Mouse (Mus musculus) forebrain, embryonic 11.5 days (tissue): ENCODE measurements at regions not wholly inside any gene's neighbourhood (a gene's known extent, or its start where the extent isn't known, plus 50 kb on each side); places are given as distances from the start of the nearest gene placed in this dataset.
A peak's percentile ranks its signal among the peaks of the same experiment; 100 is the strongest.

Source experiments
- ATAC-seq: fragments of 200-750 bp; cut with Nextera tagmentation; replicated peaks from 2 replicates; pipeline ENCODE4 v1.8.0; 2017; ENCODE audit warnings: moderate TSS enrichment; ENCODE audit not compliant: low FRiP score
- DNase-seq: peaks from one replicate; pipeline ENCODE4 v3.0.0-alpha.2; 2017; ENCODE audit warnings: low spot score
- H3K27ac ChIP-seq: fragments of 300-500 bp; sonication (generic); 2 replicates; pipeline ENCODE4 v1.5.1; 2014; ENCODE audit warnings: low read depth, low read length
- H3K27me3 ChIP-seq: fragments of 300-500 bp; sonication (generic); 2 replicates; pipeline ENCODE4 v1.6.1; 2014; ENCODE audit warnings: mild to moderate bottlenecking, low read length, mixed read lengths; ENCODE audit not compliant: control insufficient read depth, insufficient read depth
- H3K36me3 ChIP-seq: fragments of 300-500 bp; sonication (generic); 2 replicates; pipeline ENCODE4 v1.6.1; 2014; ENCODE audit warnings: mild to moderate bottlenecking, low read length, moderate library complexity, mixed read lengths; ENCODE audit not compliant: control insufficient read depth, insufficient read depth
- H3K4me1 ChIP-seq: fragments of 300-500 bp; sonication (generic); replicated peaks from 2 replicates; pipeline ENCODE4 v1.6.1; 2014; ENCODE audit warnings: low read length, mixed read lengths; ENCODE audit not compliant: control insufficient read depth, insufficient read depth
- H3K4me2 ChIP-seq: fragments of 300-500 bp; sonication (generic); 2 replicates; pipeline ENCODE4 v1.6.1; 2014; ENCODE audit warnings: low read depth, mild to moderate bottlenecking, low read length, moderate library complexity, mixed read lengths; ENCODE audit not compliant: severe bottlenecking
- H3K4me3 ChIP-seq: fragments of 300-500 bp; sonication (generic); 2 replicates; pipeline ENCODE4 v1.5.1; 2014; ENCODE audit warnings: low read depth, low read length
- H3K9ac ChIP-seq: fragments of 300-500 bp; sonication (generic); 2 replicates; pipeline ENCODE4 v1.6.1; 2014; ENCODE audit warnings: low read length
- H3K9me3 ChIP-seq: fragments of 300-500 bp; sonication (generic); 2 replicates; pipeline ENCODE4 v1.6.1; 2016; ENCODE audit warnings: low read length, mixed read lengths; ENCODE audit not compliant: control insufficient read depth
- WGBS: fragments of 180-500 bp; shearing (Covaris S2); extraction: QIAGEN DNeasy Blood & Tissue Kit; methylation state at CpG from one replicate; pipeline ENCODE4 v1.1.7; 2014; 5-methylcytosine and 5-hydroxymethylcytosine counted together

DNA sequence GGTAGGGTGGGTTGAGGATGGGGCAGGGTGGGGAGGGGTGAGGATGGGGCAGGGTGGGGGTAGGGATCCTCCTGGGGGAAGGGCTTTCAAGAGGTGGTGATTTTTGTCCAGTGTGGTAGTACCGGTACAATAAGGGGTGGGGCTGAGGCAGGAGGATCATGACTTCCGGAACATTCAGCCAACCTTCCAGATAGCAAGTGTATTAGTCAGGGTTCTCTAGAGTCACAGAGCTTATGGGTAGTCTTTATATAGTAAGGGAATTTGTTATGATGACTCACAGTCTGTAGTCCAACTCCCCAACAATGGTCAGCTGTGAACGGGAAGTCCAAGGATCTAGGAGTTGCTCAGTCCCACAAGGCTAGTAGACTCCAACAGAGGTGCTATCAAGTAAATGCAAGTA lies 145.5 kb downstream of the Rpap3 start:
- no peak overlapping the region for H3K4me2 ChIP-seq
- H3K4me3 ChIP-seq: no peak overlapping the region
- no peak for ATAC-seq
- no peak overlapping the region for H3K27ac ChIP-seq
- no peak for DNase-seq
- no peaks in the 10 kb centered on the region for H3K36me3 ChIP-seq
- no peaks in the 10 kb centered on the region for H3K27me3 ChIP-seq
- no peaks in the 10 kb centered on the region for H3K4me1 ChIP-seq
- no peak overlapping the region for H3K9ac ChIP-seq
- H3K9me3 ChIP-seq: peaks cover 4% of the 10 kb centered on the region; the same call in 1 of the 2 replicates
- WGBS: 96% methylated on average over 3 of the region's 3 CpGs

DNA sequence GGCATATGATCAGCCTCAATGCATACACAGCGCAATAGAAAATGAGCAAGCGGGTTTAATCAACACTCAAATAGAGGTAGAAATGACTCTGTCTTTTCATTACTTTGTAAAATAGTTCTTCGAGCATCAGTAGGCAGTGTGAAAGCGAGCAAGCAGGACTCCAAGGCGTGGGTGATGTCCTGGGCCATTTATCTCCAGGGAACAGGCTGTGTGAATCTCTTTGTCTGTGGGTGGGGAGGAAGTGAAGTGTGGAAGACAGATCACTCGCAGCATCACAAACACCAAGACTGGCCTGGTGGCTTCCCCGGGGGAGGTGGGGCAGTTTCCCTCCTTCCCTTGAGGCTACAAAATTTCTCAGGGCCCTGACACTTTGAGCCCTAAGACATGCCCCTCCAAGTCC lies 146.9 kb downstream of the Rpap3 start:
- H3K4me1 ChIP-seq: no peaks in the 10 kb centered on the region
- H3K27ac ChIP-seq: no peak overlapping the region
- no peaks in the 10 kb centered on the region for H3K27me3 ChIP-seq
- peaks cover 4% of the 10 kb centered on the region; the same call in 1 of the 2 replicates for H3K9me3 ChIP-seq
- no peak for ATAC-seq
- H3K4me2 ChIP-seq: no peak overlapping the region
- no peak overlapping the region for H3K4me3 ChIP-seq
- 94% methylated on average over 7 of the region's 7 CpGs for WGBS
- no peak overlapping the region for H3K9ac ChIP-seq
- no peak for DNase-seq
- H3K36me3 ChIP-seq: no peaks in the 10 kb centered on the region

DNA sequence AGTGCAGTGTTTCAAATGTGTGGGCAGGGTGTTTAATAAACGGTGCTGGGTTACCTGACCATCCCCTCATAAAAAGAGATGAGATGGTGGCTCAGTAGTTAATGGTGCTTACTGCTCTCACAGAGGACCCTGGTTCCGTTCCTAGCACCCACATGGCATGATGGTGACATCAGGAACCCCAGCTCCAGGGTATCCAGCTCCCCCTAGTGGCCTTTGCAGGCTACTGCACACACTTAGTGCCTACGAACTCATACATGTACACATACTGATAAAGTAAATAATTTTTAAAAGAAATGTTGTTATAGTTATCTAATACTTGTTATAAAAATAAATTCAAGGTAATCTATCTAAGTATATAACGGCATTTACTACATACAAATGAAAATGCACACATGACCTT lies 157.3 kb downstream of the Rpap3 start:
- Histone ChIP-seq H3K27me3 (no peaks in the 10 kb centered on the region), H3K4me1 (no peaks in the 10 kb centered on the region), H3K4me2 (no peak overlapping the region), H3K36me3 (no peaks in the 10 kb centered on the region), H3K27ac (no peak overlapping the region), H3K4me3 (no peak overlapping the region), H3K9ac (no peak overlapping the region), H3K9me3 (no peaks in the 10 kb centered on the region)
- ATAC-seq: no peak
- 87% methylated on average over 4 of the region's 4 CpGs for WGBS
- peak; percentile 35 for DNase-seq

DNA sequence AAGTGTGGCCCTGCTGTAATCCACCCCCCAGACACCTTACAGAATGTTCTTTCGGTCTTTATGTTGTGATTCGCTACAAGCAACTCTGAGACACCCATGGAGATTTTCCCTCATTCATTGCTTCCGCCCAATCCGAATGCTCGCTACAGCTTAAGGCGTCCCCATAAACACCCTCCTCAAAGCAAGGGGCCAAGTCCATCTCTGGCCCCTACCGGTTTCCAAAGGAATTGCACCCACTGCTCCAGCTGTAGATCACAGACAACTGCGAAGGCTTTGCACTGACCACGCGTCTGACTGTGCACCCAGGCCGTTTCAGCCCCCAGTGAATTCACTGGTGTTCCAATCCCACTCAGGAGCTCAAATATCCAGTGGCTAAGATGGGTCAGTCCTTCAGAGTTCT lies 160.6 kb downstream of the Rpap3 start:
- no peaks in the 10 kb centered on the region for H3K27me3 ChIP-seq
- no peaks in the 10 kb centered on the region for H3K4me1 ChIP-seq
- no peaks in the 10 kb centered on the region for H3K9me3 ChIP-seq
- H3K9ac ChIP-seq: no peak overlapping the region
- ATAC-seq (no peak), DNase-seq (peak; percentile 40)
- 86% methylated on average over 11 of the region's 11 CpGs for WGBS
- no peak overlapping the region for H3K4me2 ChIP-seq
- H3K36me3 ChIP-seq: no peaks in the 10 kb centered on the region
- no peak overlapping the region for H3K4me3 ChIP-seq
- H3K27ac ChIP-seq: no peak overlapping the region

GRCm38 (mm10) chr15:97541646-97542045 lies 164.0 kb downstream of the Rpap3 start:
- H3K4me2 ChIP-seq: no peak overlapping the region
- ATAC-seq (no peak), DNase-seq (no peak)
- H3K27me3 ChIP-seq: no peaks in the 10 kb centered on the region
- H3K4me3 ChIP-seq: no peak overlapping the region
- H3K9ac ChIP-seq: no peak overlapping the region
- no peaks in the 10 kb centered on the region for H3K4me1 ChIP-seq
- no peaks in the 10 kb centered on the region for H3K9me3 ChIP-seq
- H3K36me3 ChIP-seq: no peaks in the 10 kb centered on the region
- H3K27ac ChIP-seq: no peak overlapping the region
- 79% methylated on average over 9 of the region's 9 CpGs for WGBS

- 89% methylated on average over 12 of the region's 12 CpGs for WGBS
- Histone ChIP-seq H3K4me2 (no peak overlapping the region), H3K9me3 (no peaks in the 10 kb centered on the region), H3K9ac (no peak overlapping the region), H3K36me3 (no peaks in the 10 kb centered on the region), H3K27me3 (no peaks in the 10 kb centered on the region), H3K4me3 (no peak overlapping the region), H3K4me1 (no peaks in the 10 kb centered on the region), H3K27ac (no peak overlapping the region)
- ATAC-seq: no peak
- DNase-seq: peak; percentile 24
Observed at GRCm38 (mm10) chr15:97536145-97536544, 169.5 kb downstream of the Rpap3 start.

GRCm38 (mm10) chr15:97534878-97535277 lies 170.7 kb downstream of the Rpap3 start:
- Histone ChIP-seq H3K27me3 (no peaks in the 10 kb centered on the region), H3K9ac (no peak overlapping the region), H3K4me1 (no peaks in the 10 kb centered on the region), H3K4me2 (no peak overlapping the region), H3K27ac (no peak overlapping the region), H3K9me3 (no peaks in the 10 kb centered on the region), H3K36me3 (no peaks in the 10 kb centered on the region), H3K4me3 (no peak overlapping the region)
- no peak for ATAC-seq
- DNase-seq: no peak
- 79% methylated on average over 5 of the region's 5 CpGs for WGBS

DNA sequence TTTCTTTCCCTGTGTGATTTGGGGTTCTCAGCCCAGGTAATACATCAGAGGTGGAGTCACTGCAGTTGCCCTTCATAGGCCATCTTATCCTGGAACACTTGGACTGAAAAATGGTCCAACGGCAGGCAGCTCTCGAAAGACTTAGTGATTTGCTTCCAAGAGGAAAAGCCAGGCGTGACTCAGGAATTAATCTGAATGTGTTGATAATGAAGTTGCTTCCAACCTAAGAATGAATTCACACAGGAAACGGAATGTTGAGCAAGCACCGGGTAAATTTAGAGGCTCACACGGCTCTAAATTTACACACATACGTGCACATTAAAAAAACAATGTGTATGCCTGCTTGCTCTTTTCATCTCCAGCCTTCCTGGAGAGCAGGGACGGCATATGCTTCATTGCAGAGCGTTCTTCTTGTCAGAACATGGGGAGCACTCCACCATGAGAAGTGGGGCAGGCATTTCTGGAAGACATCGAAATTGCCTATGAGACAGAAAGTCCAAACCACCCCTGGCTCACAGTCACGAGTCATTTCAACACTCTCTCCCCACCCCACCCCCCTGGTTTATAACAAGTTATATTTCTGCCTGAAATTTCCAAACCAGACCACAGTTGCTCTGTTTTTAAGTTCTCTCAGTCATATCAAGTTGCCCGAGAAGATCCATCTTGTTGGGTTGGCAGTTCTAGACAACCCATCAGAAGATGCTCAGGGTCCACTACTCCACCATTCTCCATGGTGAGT lies 171.9 kb downstream of the Rpap3 start:
- H3K9ac ChIP-seq: no peak overlapping the region
- no peaks in the 10 kb centered on the region for H3K36me3 ChIP-seq
- no peak overlapping the region for H3K27ac ChIP-seq
- H3K4me2 ChIP-seq: no peak overlapping the region
- H3K4me3 ChIP-seq: no peak overlapping the region
- H3K27me3 ChIP-seq: no peaks in the 10 kb centered on the region
- peak; percentile 21 for DNase-seq
- WGBS: 89% methylated on average over 12 of the region's 12 CpGs
- no peak for ATAC-seq
- H3K4me1 ChIP-seq: no peaks in the 10 kb centered on the region
- H3K9me3 ChIP-seq: no peaks in the 10 kb centered on the region

DNA sequence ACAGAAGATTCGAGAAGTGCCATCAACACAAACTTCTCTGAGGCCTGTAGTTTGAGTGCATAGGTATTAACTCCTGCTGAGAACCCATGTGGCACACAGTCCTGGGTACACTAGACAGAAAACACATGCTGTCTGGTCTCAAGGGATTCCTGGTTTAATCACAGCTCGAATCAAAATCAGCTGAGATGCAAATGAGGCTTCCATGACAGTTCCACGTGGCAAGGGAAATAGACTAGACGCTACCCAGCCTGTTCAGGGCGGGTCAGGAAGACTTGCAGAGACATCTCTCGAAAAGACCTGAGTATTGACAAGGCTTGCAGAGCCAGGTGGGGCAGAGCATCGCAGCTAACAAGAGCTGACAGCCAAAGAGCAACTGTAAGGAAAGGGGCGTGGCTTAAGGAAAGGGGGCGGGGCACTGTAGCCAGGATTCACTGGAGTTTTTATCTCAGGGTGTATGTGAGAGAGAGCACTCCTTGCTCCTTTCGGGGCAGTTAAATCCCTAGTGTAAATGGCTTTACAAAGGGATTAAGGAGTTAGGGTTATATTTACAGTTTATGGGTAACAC lies 173.2 kb downstream of the Rpap3 start:
- H3K9ac ChIP-seq: no peak overlapping the region
- DNase-seq (peak; percentile 41), ATAC-seq (no peak)
- no peak overlapping the region for H3K4me3 ChIP-seq
- no peak overlapping the region for H3K27ac ChIP-seq
- WGBS: 76% methylated on average over 10 of the region's 10 CpGs
- H3K4me1 ChIP-seq: no peaks in the 10 kb centered on the region
- H3K27me3 ChIP-seq: no peaks in the 10 kb centered on the region
- H3K36me3 ChIP-seq: no peaks in the 10 kb centered on the region
- no peaks in the 10 kb centered on the region for H3K9me3 ChIP-seq
- H3K4me2 ChIP-seq: no peak overlapping the region
